Mouse (Mus musculus): ENCODE measurements around the gene Micu2.

Gene Micu2

DNA sequence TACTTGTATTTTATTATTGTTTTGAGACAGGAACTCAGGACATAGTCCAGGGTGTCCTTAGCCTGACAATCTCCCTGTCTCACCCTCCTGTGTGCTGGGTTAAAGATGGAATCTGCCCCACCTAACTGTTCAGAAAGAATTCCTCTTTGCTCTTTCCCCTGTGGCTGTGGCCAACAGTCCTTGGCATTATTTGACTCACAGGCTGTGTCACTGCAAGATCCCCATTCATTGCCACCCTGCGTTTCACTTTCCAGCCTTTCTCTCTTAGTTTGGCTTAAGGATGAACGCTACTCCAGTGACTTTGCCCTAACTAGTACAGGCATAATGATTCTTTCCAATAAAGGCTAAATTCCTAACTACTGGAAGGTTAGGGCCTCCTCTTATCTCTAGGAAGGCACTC lies 104.7 kb downstream of the Micu2 start:
- no peak for DNase-seq (ENCODE audit: low spot score in 2 of 2)

DNA sequence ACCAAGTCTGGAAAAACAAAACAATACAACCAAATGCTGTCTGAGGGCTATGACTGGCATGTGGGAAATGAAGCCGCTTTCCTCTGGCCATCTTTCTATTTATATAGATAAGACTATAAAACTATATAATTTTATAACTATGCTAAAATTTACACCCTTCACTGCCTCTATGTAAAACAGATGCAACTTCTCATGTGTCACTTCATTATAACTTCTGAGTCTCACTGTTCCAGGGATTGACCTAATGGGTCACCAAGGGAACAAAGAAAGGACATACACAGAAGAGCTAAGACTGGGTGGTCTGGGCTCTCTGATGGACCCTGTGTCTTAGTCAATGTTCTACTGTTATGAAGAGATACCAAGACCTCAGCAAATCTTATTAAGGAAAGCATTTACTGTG lies 106.1 kb downstream of the Micu2 start:
- DNase-seq (ENCODE audit: low spot score in 2 of 2), result no peak

DNA sequence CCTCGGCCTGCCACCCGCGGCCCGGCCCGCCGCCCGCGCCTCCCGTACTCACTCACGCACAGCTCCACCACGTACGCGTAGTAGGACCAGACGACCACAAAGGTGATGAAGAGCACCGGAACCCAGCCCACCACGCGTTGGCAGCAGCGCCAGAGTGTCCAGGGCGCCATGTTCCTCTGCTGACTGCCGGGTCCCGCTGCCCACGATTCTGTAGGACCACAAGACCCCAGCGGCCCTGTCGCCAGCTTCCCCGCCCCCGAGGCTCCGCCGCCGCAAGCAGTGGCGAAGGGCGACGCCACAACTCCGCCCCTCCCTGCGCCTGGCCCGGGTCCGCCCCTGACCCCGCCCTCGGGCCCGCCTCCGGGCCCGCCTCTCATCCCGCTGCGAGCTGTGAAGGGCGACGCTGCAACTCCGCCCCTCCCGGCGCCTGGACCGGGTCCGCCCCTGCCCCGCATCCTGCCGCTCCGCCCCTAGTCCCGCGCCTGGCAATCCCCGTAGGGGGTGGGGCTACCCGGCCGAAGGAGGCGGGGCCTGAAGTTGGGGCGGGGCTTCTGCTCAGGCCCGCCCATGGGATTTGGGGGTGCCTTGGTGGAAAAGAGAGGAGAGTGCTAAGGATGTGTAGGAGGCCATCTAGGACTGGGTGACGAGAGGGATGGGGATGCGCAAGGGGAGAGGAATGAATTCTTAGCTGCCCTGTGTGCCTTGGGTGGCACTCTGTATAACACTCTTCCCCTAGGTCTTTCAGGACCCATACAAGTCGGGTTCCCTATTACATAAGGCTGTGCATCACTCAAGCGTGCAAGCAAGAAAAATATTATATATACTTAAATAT lies 108.8 kb downstream of the Micu2 start, which contains the start of gene Zdhhc20:
TSS of gene Zdhhc20 (minus strand) at position 266 of the 832 bp plus-strand sequence.
- DNase-seq (ENCODE audit: low spot score in 2 of 2), result peak; percentile 91 to 97

DNA sequence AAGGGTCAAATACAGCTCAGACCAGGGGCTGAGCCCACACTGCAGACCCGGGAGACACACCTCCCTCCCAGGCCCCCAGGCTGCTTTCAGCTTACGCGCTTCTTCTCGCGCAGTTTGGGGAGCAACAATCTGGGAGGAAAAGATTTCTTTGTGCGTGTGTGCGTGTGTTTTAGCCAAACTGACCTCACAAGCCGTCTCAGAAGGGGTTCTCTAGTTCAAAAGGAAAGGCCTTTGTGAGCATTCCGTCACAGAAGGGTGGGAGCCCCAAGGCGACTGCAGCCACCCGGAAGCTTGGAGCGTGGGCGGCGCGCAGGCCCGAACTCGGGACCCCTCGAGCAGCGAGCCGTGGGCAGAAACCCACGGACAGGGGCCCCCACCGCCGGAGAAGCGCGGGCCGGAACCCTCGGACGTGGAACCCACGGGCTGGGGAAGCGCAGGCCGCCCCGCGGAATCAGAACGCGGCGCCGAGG lies 109.5 kb downstream of the Micu2 start:
- DNase-seq (ENCODE audit: low spot score in 2 of 2), result peak in 1 of 2 experiments; percentile 42

DNA sequence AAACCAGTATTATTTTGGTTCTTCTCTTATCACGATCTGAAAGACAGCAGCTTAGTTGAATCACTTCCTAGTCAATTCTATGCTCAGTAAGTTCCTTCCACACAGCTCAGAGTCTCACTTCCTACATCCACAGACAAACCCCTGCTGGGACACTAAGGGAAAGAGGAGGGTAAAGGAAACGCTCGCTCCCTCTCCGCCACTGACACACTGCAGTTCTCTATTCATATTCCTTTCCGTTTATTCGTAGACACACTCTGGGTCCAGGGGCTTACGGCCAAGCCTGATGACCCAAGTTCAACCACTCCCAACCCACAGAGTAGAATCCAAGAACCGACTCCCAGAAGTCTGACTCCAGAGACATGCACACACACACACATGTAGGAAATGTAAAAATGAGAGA lies 111.9 kb downstream of the Micu2 start:
- no peak for DNase-seq (ENCODE audit: low spot score in 2 of 2)

DNA sequence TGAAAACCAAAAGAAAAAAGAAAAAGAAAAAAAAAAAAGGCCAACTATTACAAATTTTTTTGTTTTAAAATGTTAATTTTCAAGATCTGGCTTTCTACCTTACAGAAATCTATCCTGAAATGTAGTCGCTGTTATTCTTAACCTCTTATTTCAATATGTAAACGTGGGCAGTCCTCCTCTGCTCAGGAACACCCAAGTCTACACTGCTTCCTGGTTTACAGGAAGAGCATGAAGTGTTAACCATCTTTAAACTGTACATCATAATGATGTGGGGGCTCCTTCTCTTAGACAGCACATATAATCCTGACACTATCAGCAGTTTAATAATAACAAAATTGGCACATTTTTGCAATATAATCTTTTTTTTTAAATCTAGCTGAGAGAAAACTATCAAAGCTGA lies 113.0 kb downstream of the Micu2 start:
- DNase-seq (ENCODE audit: low spot score in 2 of 2), result no peak

DNA sequence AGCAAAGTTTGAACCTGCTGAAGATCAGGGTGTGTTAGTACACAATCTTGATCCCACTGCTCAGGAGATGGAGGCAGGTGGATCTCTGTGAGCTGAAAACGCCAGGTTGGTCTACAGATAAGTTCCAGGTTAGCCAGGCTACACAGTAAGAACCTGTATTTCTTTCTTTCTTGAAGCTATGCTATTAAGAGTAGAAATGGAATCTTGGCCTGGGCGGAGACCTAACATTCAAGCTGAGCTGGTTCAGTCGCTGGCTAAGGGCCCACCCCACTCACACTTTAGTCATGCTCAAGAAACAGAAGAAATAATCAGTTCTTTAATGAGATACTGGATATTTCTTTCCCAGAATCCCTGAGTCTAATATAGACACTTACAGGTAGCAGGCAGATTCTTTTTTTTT lies 115.7 kb downstream of the Micu2 start:
- DNase-seq (ENCODE audit: low spot score in 2 of 2), result no peak

DNA sequence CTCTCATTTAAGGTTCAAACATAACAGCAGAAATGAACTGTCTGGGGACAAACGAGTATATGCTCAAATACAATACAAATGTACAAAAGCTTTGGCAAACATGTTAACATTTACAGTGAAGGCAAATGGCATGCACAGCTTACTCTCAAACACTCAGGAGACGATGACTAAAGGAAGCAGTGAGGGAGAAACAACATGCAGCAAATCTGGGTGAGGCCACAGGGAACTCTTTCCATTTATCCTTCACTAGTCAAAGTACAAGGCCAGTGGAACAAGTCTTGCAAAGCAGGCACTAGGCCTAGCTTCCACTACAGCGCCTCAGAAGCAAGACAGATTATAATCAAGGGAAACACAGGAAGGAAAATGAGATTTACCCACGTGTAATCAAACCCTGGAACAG lies 116.3 kb downstream of the Micu2 start:
- no peak for DNase-seq (ENCODE audit: low spot score in 2 of 2)

DNA sequence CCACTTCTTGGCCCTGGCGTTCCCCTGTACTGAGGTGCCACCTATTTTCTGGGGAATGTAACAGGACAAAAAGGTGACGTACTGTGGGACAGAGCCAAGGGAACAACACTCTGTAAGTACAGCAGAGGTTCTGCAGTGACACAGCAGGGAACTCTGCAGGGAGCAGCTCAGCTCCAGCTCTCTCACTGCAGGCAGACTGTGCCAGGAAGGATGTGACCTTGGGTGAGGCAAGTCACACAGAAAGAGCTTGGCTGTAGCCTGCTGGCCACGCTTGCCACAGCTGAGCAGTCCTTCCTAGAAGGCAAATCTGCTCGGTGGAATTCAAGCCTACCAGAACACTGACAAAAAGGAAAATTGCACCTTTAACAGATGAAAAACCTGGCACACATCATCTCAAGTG lies 117.3 kb downstream of the Micu2 start:
- DNase-seq (ENCODE audit: low spot score in 2 of 2), result no peak

DNA sequence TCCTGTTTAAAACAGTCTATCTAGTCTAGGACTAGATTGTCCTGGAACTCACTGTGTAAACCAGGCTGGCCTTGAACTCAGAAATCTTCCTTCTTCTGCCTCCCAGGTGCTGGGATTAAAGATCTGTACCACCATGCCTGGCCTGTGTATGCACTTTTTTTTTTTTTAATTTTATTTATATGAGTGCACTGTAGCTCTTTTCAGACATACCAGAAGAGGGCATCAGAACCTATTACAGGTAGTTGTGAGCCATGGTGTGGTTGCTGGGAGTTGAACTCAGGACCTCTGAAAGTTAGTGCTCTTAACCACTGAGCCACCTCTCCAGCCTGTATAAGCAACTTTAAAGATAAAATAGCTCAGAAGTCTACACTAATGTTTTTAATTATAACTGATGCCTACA lies 118.0 kb downstream of the Micu2 start:
- no peak for DNase-seq (ENCODE audit: low spot score in 2 of 2)

DNA sequence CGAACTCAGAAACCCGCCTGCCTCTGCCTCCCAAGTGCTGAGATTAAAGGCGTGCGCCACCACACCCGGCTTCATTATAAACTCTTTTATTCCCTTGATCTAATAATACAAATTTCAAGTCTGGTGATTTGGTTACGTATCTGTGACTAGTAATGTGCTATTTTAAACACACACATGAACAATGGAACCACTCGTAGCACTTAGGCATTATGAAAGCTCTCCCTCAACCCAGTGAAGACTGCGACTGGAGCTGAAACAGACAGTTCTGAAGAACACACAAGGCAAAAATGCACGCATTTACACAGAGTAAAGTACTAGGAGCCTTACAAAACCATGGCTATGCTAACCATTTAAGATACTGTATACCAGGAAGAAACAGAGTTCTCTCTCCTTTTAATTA lies 121.1 kb downstream of the Micu2 start:
- no peak for DNase-seq (ENCODE audit: low spot score in 2 of 2)

DNA sequence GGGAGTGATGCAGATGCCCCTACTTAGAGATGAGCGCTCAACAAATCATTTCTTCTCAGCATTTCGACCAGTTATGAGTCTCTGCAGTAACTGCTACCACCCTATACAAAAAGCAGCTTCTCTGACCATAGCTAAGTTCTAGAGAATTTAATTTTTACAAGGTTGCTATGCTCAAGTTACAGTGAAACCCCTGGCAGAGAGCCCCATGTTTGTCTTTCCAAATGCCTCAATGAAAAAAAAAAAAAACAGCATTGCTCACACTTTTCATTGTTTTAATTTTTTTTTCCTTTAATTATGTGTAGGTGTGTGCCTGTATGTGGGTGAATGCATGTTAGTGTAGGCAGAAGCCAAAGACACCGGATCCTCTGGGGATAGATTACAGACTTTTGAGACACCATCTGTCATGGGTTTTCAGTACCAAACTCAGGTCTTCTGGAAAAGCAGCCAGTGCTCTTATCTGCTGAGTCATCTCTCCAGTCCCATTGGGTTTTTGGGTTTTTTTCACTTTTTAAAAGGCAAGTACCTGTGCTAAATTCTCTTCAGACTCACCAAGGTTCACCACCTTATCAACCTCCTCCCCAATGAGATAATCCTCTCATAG lies 132.3 kb downstream of the Micu2 start:
- no peak for DNase-seq (ENCODE audit: low spot score in 2 of 2)
